Mouse (Mus musculus) WW6 (cell line): ENCODE results near the gene Ogg1.

ENCODE experiments used
- DNase-seq: peaks from one replicate; pipeline ENCODE4 v3.0.0-alpha.2; 2013; ENCODE audit warnings: low read depth, low spot score

Ogg1 gene

GRCm38 (mm10) chr6:113326533-113327315, at the start of gene Ogg1:
TSS of gene Ogg1 (plus strand) at chr6:113326972.
- peak; percentile 99 for DNase-seq

GRCm38 (mm10) chr6:113281676-113282075, 45.1 kb upstream of the Ogg1 start:
- DNase-seq, result no peak

- DNase-seq, result peak; percentile 73
These were observed 44.5 kb upstream of the Ogg1 start, which contains the start of gene Cpne9 for GRCm38 (mm10) chr6:113282101-113282802. TSS of gene Cpne9 (plus strand) at chr6:113282307.

- no peak for DNase-seq
These were observed 43.8 kb upstream of the Ogg1 start for GRCm38 (mm10) chr6:113282969-113283368.

- DNase-seq, result peak; percentile 93
These were observed 43.3 kb upstream of the Ogg1 start for GRCm38 (mm10) chr6:113283500-113283899.

GRCm38 (mm10) chr6:113284931-113285330, 41.8 kb upstream of the Ogg1 start:
- DNase-seq, result no peak

- no peak for DNase-seq
These were observed 40.5 kb upstream of the Ogg1 start for GRCm38 (mm10) chr6:113286316-113286715.

- no peak for DNase-seq
These were observed 39.5 kb upstream of the Ogg1 start for GRCm38 (mm10) chr6:113287236-113287635.

- DNase-seq, result no peak
These were observed 37.4 kb upstream of the Ogg1 start for GRCm38 (mm10) chr6:113289346-113289745.

- no peak for DNase-seq
These were observed 36.4 kb upstream of the Ogg1 start for GRCm38 (mm10) chr6:113290346-113290745.

- no peak for DNase-seq
These were observed 33.8 kb upstream of the Ogg1 start for GRCm38 (mm10) chr6:113292938-113293337.

- DNase-seq, result no peak
These were observed 30.7 kb upstream of the Ogg1 start for GRCm38 (mm10) chr6:113296046-113296445.

- no peak for DNase-seq
These were observed 30.1 kb upstream of the Ogg1 start for GRCm38 (mm10) chr6:113296639-113297038.

GRCm38 (mm10) chr6:113301350-113301749, 25.4 kb upstream of the Ogg1 start:
- no peak for DNase-seq

- no peak for DNase-seq
These were observed 24.5 kb upstream of the Ogg1 start for GRCm38 (mm10) chr6:113302258-113302657.

- DNase-seq, result peak; percentile 100
These were observed 20.3 kb upstream of the Ogg1 start for GRCm38 (mm10) chr6:113306322-113306985.

- DNase-seq, result no peak
These were observed 19.8 kb upstream of the Ogg1 start, which contains the start of gene Brpf1 for GRCm38 (mm10) chr6:113306986-113307349. TSS of gene Brpf1 (plus strand) at chr6:113307137.

GRCm38 (mm10) chr6:113307481-113308121, 19.2 kb upstream of the Ogg1 start:
- DNase-seq, result no peak

GRCm38 (mm10) chr6:113308141-113308540, 18.6 kb upstream of the Ogg1 start:
- DNase-seq, result no peak

- no peak for DNase-seq
These were observed 10.8 kb upstream of the Ogg1 start for GRCm38 (mm10) chr6:113315972-113316371.

GRCm38 (mm10) chr6:113329396-113329795, 2.6 kb downstream of the Ogg1 start:
- no peak for DNase-seq

- no peak for DNase-seq
These were observed 3.8 kb downstream of the Ogg1 start for GRCm38 (mm10) chr6:113330547-113330946.
